Mouse (Mus musculus): ENCODE measurements around the gene Dcaf5. TPM values are rescaled to one million over a fixed set of nuclear protein-coding genes. Genes with fewer than 3 reads are reported as not detected.
A peak's percentile ranks its signal among the peaks of the same experiment; 100 is the strongest.
"Not testable (repeated sequence)": the region's sequence is repeated elsewhere in the genome, so short reads cannot be mapped to it uniquely, and the experiment has no call there.

The Dcaf5 gene
- total RNA-seq (2014; fragmentation: Nextera tagmentation) (13.5 and 18.0 TPM in 2 replicates), total RNA-seq (2017) (10.1 and 12.1 TPM in 2 replicates)

DNA sequence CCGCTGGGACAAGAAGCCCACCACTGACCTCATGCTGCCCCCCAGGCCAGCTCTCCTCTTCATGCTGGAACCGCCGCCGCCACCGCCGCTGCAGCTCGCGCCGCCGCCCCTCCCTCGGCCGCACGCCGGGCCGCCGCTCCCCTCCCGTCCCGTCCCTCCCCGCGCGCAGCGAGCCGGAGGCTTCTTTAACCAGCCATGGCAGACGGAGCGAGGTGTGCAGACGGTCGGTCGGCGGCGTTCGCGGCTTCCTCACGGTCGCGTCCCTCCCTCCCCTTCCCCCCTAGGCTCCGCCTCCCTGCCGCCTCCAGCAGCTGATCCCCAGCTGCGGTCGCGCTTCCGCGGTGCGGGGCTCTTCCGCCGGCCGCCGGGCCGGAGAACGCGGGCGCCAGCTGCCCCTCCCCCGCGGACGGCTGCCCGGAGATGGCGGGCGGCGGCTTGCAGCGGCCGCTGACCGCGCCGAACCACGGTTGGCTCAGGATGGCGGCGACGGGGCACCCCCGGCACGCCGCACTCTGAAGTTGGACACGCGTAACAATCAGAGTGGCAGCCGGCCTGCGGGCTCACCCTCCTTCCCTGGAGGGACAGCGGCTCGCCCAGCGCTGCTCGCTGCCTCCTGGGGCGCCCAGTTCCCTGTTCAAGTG, at the start of gene Dcaf5:
Dcaf5 (minus strand) TSS at position 266 of the 641 bp plus-strand sequence.
- ATAC-seq (replicated peaks; ENCODE audit: low FRiP score, low TSS enrichment, poor library complexity, severe bottlenecking) = peak; percentile 82

GRCm38 (mm10) chr12:80483397-80483796, 47.0 kb upstream of the Dcaf5 start:
- no peak for ATAC-seq (replicated peaks; ENCODE audit: low FRiP score, low TSS enrichment, poor library complexity, severe bottlenecking)

GRCm38 (mm10) chr12:80479986-80480385, 43.6 kb upstream of the Dcaf5 start:
- ATAC-seq (replicated peaks; ENCODE audit: low FRiP score, low TSS enrichment, poor library complexity, severe bottlenecking) = no peak

DNA sequence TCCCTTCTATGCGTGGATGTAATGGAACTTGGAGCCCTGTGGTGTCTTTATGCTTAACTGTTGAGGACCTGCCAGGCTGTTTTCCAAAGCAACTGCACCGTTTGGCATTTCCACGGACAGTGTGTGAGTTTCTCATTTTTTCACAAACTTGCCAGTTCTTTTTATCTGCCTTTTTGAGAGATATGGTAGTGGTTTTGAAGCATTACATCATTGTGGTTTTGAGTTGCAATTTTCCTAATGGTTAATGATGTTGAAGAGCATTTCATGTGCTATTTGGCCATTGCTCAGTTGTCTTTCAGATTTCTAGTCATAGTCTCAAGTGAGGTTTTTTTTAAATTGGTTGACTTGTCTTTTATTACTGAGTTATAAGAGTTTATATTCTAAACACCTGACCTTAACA, 37.3 kb upstream of the Dcaf5 start:
- ATAC-seq (replicated peaks; ENCODE audit: low FRiP score, low TSS enrichment, poor library complexity, severe bottlenecking) = peak; percentile 55

- ATAC-seq (replicated peaks; ENCODE audit: low FRiP score, low TSS enrichment, poor library complexity, severe bottlenecking) = no peak
Observed at GRCm38 (mm10) chr12:80471926-80472325, 35.5 kb upstream of the Dcaf5 start.

- ATAC-seq (replicated peaks; ENCODE audit: low FRiP score, low TSS enrichment, poor library complexity, severe bottlenecking) = no peak
Observed at GRCm38 (mm10) chr12:80470206-80470605, 33.8 kb upstream of the Dcaf5 start.

DNA sequence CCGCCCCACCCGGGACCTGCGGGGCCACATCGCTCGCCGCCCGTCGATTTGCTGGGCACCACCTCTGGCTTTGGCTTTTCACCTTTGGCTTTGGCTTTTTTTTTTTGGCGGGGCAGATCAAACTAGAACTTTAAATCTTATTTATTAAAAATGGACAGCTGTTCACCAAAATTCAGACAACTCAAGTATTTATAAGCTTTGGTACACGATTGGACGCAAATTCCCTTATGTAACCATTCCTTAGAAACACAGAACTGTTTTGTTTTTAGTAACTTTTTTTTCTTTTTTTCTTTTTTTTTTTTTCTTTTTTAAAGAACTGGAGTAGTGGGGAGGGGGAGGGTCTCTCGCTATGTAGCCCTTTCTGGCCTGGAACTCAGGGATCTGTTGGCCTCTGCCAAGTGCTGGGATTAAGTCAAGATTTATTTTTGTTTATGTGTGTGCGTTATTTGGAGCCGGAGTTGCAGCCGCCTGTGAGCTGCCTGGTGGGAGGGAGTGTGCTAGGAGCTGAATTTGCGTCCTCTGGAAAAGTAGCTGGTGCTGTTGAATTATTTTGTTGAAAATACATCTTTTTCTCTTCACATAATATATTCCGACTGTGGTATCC, 27.4 kb upstream of the Dcaf5 start:
- ATAC-seq (replicated peaks; ENCODE audit: low FRiP score, low TSS enrichment, poor library complexity, severe bottlenecking) = no peak

DNA sequence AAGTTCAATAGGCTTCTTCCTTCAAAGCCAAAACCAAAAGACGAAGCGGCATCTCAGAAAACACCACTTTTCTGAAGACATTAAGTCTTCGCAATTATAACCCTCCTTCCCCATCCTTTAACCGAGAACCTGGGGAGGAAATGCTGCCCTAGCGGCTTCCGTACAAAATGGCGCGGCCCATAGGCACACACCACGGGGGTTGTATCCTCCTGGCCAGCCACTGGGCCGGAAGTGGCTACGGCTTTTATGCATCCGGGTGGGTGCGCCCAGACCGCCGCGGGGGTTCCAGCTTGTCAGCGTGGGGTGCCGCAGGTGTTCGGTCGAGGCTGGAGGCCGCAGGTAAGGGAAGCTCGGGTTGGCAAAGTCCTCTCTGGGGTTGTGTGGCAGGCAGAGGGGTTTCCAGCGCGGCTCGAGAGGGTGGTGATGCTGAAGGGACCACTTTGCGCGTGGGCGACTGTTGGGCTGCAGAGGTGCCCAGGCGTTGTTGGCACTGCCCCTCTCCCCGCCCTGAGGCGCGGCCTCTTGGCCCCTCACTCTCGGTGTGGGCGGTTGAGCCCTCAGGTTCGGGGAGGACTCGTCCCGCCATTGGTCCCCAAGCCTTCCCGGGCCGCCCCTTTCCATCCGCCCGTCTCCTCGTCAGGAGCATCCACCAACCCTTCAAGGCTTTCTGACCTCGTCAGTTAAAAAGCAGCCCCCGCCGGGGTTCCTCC, 26.7 kb upstream of the Dcaf5 start, which contains the start of gene Exd2:
Exd2 (plus strand) TSS at position 154 of the 710 bp plus-strand sequence.
- peak; percentile 97 for ATAC-seq (replicated peaks; ENCODE audit: low FRiP score, low TSS enrichment, poor library complexity, severe bottlenecking)

GRCm38 (mm10) chr12:80462292-80462896, 26.0 kb upstream of the Dcaf5 start:
- ATAC-seq (replicated peaks; ENCODE audit: low FRiP score, low TSS enrichment, poor library complexity, severe bottlenecking) = not testable (repeated sequence)

GRCm38 (mm10) chr12:80458033-80458432, 21.6 kb upstream of the Dcaf5 start:
- no peak for ATAC-seq (replicated peaks; ENCODE audit: low FRiP score, low TSS enrichment, poor library complexity, severe bottlenecking)

DNA sequence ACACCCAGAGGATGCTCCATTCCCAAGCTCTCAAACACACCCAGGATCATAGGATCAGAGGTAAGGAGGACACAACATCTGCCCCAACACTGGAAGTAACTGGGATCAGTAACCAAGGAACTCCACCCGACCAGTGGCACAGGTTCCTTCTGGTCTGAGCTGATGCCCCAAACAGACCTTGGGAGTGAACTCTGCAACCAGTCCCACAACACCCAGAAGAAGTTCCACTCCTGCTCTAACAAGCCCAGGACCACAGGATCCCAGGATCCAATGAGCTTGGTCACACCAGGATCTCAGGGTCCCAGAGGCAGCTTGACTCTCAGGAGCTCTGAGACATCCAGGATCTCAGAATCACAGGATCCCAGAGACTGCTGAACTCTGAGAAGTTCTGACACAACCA, 17.1 kb upstream of the Dcaf5 start:
- no peak for ATAC-seq (replicated peaks; ENCODE audit: low FRiP score, low TSS enrichment, poor library complexity, severe bottlenecking)

- no peak for ATAC-seq (replicated peaks; ENCODE audit: low FRiP score, low TSS enrichment, poor library complexity, severe bottlenecking)
Observed at GRCm38 (mm10) chr12:80444525-80445109, 8.2 kb upstream of the Dcaf5 start.

GRCm38 (mm10) chr12:80440957-80441356, 4.6 kb upstream of the Dcaf5 start:
- no peak for ATAC-seq (replicated peaks; ENCODE audit: low FRiP score, low TSS enrichment, poor library complexity, severe bottlenecking)

DNA sequence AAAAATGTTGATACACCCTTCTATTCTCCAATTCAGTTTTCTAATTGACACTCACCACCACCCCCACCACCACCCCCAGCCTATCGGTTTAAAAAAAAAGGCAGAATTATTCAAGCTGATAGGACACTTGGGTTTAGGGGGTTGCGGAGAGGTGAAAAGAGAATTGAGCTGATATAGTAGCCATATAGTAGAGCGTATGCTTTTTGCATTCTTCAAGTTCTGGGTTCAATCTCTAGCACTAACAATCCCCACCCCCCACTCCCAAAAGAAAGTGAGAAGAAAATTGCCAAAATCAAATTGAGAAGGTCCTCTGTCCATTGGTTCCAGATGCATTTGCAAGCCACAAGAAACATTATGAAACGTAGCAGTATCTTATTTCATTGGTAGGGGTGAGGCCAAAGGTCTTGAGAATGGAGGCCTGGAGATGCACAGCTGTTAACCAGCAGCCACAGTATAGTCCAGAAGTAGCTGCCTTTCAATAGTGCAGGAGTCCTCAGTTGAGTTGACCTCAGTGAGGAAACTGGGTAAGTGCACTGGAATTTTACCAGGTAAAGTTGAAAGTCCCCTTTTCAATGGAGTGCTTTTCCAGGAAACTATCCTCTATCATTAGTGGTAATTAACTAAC, 762 bp upstream of the Dcaf5 start:
- ATAC-seq (replicated peaks; ENCODE audit: low FRiP score, low TSS enrichment, poor library complexity, severe bottlenecking) = no peak

DNA sequence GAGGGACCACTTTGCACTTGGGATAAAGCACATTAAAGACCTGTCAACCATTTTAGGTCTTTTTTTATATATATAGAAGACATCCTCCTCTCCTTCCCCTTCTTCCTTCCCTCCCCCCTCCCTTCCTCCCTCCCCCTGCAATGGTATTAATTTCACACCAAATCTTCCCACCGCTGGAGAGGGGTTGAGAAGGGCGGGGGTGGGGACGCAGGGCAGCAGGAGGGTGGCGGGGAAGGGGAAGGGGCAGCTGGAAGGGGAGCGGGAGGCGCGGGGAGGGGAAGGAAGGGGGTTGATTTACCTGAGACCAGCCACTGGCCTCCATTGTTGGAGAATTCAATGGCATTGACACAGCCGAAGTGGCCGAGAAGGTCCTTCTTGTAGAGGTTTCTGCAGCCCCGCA, 514 bp downstream of the Dcaf5 start:
- no peak for ATAC-seq (replicated peaks; ENCODE audit: low FRiP score, low TSS enrichment, poor library complexity, severe bottlenecking)

DNA sequence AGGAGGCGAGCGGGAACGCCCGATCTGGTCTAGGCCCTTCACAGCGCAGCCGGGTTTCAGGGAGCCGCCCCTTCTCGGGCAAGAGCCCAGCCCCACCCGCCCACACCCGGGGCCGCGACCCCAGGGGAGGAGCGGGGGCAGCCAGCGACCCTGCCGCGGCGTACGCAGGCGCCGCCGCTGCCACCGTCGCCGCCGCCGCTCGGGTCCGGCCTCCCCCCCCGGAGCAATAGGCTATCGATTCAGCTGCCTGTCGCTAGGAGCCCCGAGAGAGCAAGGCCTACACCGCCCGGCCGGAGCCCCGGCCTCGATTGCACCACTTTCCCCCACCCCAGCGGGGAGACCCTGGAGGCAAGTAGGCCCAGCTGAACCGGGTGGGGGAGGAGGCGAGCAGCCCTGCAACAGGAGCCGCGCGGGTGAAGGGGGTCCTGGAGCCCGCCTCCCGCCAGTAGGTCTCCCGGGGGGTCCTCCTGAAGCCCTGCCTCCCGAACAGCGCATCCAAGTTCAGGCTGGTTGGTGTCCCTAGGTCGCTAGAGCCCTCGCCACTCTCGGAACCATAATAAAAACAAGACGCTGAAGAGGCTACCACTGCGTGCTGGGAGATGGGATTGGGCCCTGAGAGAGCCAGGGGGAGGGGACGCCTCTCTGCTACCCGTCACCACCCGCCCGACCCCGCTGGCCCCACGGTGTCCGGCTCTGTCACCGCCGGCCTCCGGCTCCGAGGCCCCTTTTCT, 1.3 kb downstream of the Dcaf5 start:
- ATAC-seq (replicated peaks; ENCODE audit: low FRiP score, low TSS enrichment, poor library complexity, severe bottlenecking) = peak; percentile 71

- no peak for ATAC-seq (replicated peaks; ENCODE audit: low FRiP score, low TSS enrichment, poor library complexity, severe bottlenecking)
Observed at GRCm38 (mm10) chr12:80434601-80434960, 1.8 kb downstream of the Dcaf5 start.

DNA sequence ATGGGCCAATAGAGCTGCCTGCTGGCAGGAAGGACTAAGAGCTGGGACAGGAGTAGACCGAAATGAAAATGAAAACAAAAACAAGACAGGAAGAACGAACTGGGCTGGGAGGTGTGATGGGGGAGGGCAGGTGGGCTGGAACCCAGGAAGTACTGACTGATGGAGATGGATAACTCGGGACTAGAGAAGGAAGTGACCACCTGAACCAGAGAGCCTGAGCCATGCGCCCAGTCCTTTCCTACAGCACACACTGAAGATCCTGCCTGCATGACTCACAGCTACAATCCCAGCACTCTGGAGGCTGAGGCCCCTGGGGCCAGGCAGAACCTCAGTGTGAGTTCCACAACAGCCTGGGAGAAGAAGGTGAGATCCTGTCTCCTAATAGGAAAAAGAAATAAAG, 3.1 kb downstream of the Dcaf5 start:
- no peak for ATAC-seq (replicated peaks; ENCODE audit: low FRiP score, low TSS enrichment, poor library complexity, severe bottlenecking)

GRCm38 (mm10) chr12:80427683-80428082, 8.7 kb downstream of the Dcaf5 start:
- no peak for ATAC-seq (replicated peaks; ENCODE audit: low FRiP score, low TSS enrichment, poor library complexity, severe bottlenecking)

Measured in megakaryocyte-erythroid progenitor cell, adult 5-6 weeks (primary cell).